Mouse (Mus musculus) granulocyte monocyte progenitor cell, adult 5-6 weeks (primary cell): ENCODE results near the gene Camta1. TPM values are rescaled to one million over a fixed set of nuclear protein-coding genes. Genes with fewer than 3 reads are reported as not detected.

Experiments
- ATAC-seq: replicated peaks from 2 replicates; pipeline ENCODE4 v1.8.0; 2016; ENCODE audit warnings: mild to moderate bottlenecking, moderate TSS enrichment, inconsistent platforms; ENCODE audit not compliant: poor library complexity, severe bottlenecking
- total RNA-seq, 2 experiments: library from RNA; stranded (forward) in 1 of 2; stranded (reverse) in 1 of 2; fragments of 200-712, 200-1000 nt in 1 of 2; fragments of >200 nt in 1 of 2; fragmentation: Nextera tagmentation in 1 of 2; gene quantifications; 2 replicates each; pipeline ENCODE4 v1.2.3; 2014 to 2017

Camta1 gene
- total RNA-seq, 2 experiments from 2014 or later = 31.9 to 35.5 TPM

GRCm38 (mm10) chr4:151411641-151412061 lies 450.0 kb downstream of the Camta1 start:
- no peak for ATAC-seq

- no peak for ATAC-seq
Observed at GRCm38 (mm10) chr4:151411016-151411415, 450.7 kb downstream of the Camta1 start.

GRCm38 (mm10) chr4:151409291-151409690 lies 452.4 kb downstream of the Camta1 start:
- no peak for ATAC-seq

GRCm38 (mm10) chr4:151408811-151409210 lies 452.9 kb downstream of the Camta1 start:
- no peak for ATAC-seq

- no peak for ATAC-seq
Observed at GRCm38 (mm10) chr4:151408246-151408645, 453.4 kb downstream of the Camta1 start.

- no peak for ATAC-seq
Observed at GRCm38 (mm10) chr4:151407129-151407528, 454.5 kb downstream of the Camta1 start.

GRCm38 (mm10) chr4:151404581-151405256 lies 457.0 kb downstream of the Camta1 start:
- ATAC-seq = no peak

GRCm38 (mm10) chr4:151401685-151402397 lies 459.8 kb downstream of the Camta1 start:
- no peak for ATAC-seq

GRCm38 (mm10) chr4:151396536-151396935 lies 465.1 kb downstream of the Camta1 start:
- no peak for ATAC-seq

- no peak for ATAC-seq
Observed at GRCm38 (mm10) chr4:151389345-151389744, 472.3 kb downstream of the Camta1 start.

GRCm38 (mm10) chr4:151386701-151387451 lies 474.8 kb downstream of the Camta1 start:
- no peak for ATAC-seq

GRCm38 (mm10) chr4:151385985-151386700 lies 475.5 kb downstream of the Camta1 start:
- no peak for ATAC-seq

- ATAC-seq = no peak
Observed at GRCm38 (mm10) chr4:151377731-151378130, 483.9 kb downstream of the Camta1 start.

- no peak for ATAC-seq
Observed at GRCm38 (mm10) chr4:151376234-151376633, 485.4 kb downstream of the Camta1 start.

- ATAC-seq = no peak
Observed at GRCm38 (mm10) chr4:151372855-151373566, 488.7 kb downstream of the Camta1 start.

- no peak for ATAC-seq
Observed at GRCm38 (mm10) chr4:151366941-151367545, 494.6 kb downstream of the Camta1 start.

- no peak for ATAC-seq
Observed at GRCm38 (mm10) chr4:151360976-151361673, 500.6 kb downstream of the Camta1 start.

- ATAC-seq = no peak
Observed at GRCm38 (mm10) chr4:151355505-151355904, 506.2 kb downstream of the Camta1 start.

GRCm38 (mm10) chr4:151352791-151353190 lies 508.9 kb downstream of the Camta1 start:
- no peak for ATAC-seq
